Mouse (Mus musculus) intestine, embryonic 15.5 days (tissue): ENCODE measurements around the gene Hist2h2aa2. TPM values are rescaled to one million over a fixed set of nuclear protein-coding genes. Genes with fewer than 3 reads are reported as not detected.
A peak's percentile ranks its signal among the peaks of the same experiment; 100 is the strongest.
"Not testable (repeated sequence)": the region's sequence is repeated elsewhere in the genome, so short reads cannot be mapped to it uniquely, and the experiment has no call there.

ENCODE experiments used
- ATAC-seq: fragments of 200-750 bp; cut with Nextera tagmentation; 2 replicates; pipeline ENCODE4 v1.8.0; 2017; ENCODE audit warnings: moderate TSS enrichment, moderate library complexity
- H3K27ac ChIP-seq: fragments of 300-500 bp; sonication (generic); 2 replicates; pipeline ENCODE4 v1.5.1; 2015; ENCODE audit warnings: mild to moderate bottlenecking, inconsistent platforms
- H3K27me3 ChIP-seq: fragments of 300-500 bp; sonication (generic); replicated peaks from 2 replicates; pipeline ENCODE4 v1.6.1; 2015; ENCODE audit warnings: inconsistent platforms
- H3K36me3 ChIP-seq: fragments of 300-500 bp; sonication (generic); 2 replicates; pipeline ENCODE4 v1.6.1; 2015; ENCODE audit warnings: inconsistent platforms
- H3K4me1 ChIP-seq: fragments of 300-500 bp; sonication (generic); replicated peaks from 2 replicates; pipeline ENCODE4 v1.6.1; 2015; ENCODE audit warnings: inconsistent platforms
- H3K4me2 ChIP-seq: fragments of 300-500 bp; sonication (generic); replicated peaks from 2 replicates; pipeline ENCODE4 v1.6.1; 2015; ENCODE audit warnings: mild to moderate bottlenecking, inconsistent platforms
- H3K4me3 ChIP-seq: fragments of 300-500 bp; sonication (generic); replicated peaks from 2 replicates; pipeline ENCODE4 v1.5.1; 2015; ENCODE audit warnings: inconsistent platforms
- H3K9ac ChIP-seq: fragments of 300-500 bp; sonication (generic); 2 replicates; pipeline ENCODE4 v1.6.1; 2015; ENCODE audit warnings: inconsistent platforms
- H3K9me3 ChIP-seq: fragments of 300-500 bp; sonication (generic); 2 replicates; pipeline ENCODE4 v1.6.1; 2016; ENCODE audit warnings: inconsistent platforms
- WGBS: fragments of 180-500 bp; shearing (Covaris S2); methylation state at CpG from one replicate; pipeline ENCODE4 v1.1.7; 2015; 5-methylcytosine and 5-hydroxymethylcytosine counted together
- polyA plus RNA-seq: library from polyadenylated mRNA; unstranded; fragments of >200 nt; fragmentation: Nextera tagmentation; extraction: Ambion mirVana; gene quantifications from 2 replicates; pipeline ENCODE4 v1.2.1, GENCODE M21; 2015

Hist2h2aa2 gene
- polyA plus RNA-seq, 1 experiment from 2014 or later = 39.6 TPM

DNA sequence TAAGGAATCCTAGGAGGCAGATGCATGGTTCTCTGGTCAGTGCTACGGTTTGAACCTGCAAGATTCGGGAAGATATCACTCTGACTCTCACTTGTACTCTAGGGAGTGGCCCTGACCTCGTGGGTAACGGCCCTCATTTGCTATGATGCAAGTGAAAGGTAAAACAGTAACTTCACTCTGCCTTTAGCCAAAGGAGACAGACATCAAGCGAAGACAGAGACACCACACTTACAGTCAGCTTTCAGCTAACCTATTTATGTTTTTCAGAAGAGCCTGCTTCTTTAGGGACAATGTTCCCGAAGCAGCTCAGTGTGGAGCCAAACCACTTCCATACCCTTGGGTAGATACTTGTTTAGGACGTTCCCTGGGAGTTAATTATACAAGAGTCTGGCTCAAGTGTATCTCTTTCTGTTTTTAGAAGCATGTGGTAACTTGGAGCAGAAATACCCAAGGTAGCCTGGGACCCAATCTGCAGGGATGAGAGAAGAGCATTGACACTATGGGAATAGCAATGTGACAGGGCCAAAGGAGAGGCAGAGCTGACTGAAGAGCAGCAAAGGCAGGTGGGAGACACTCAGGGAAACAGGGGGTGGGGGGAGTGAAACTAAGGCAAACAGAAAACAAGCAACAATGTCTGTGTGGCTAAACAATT lies 4.0 kb upstream of the Hist2h2aa2 start:
- no peak for ATAC-seq
- H3K27ac ChIP-seq = peak overlapping the region; percentile 97
- 66% methylated on average over 7 of the region's 7 CpGs for WGBS
- peak overlapping the region; percentile 65 for H3K4me2 ChIP-seq
- no peaks in the 10 kb centered on the region for H3K27me3 ChIP-seq
- peak overlapping the region; percentile 74; the same call in 1 of the 2 replicates for H3K9ac ChIP-seq
- H3K36me3 ChIP-seq = no peaks in the 10 kb centered on the region
- no peaks in the 10 kb centered on the region for H3K9me3 ChIP-seq
- no peak overlapping the region for H3K4me3 ChIP-seq
- peaks cover 12% of the 10 kb centered on the region for H3K4me1 ChIP-seq

DNA sequence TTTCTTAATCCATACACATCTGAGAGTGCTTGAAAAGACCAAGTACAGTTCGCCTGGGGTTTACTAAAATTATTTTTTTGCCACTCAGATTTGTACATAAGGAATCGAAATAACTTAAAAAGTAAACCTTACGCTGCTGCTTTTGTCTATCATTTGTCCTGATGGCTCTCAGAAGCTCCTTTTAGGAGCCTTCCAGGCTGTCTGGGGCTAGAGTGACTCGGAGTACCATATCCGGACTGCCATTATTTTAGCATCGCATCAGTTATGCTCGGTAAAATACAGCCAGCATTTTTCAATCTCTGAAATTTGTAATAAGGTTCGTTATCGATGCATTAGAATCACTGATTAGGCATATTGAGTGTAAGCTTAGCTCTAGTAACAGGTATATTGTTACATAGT lies 722 bp upstream of the Hist2h2aa2 start:
- no peaks in the 10 kb centered on the region for H3K27me3 ChIP-seq
- H3K36me3 ChIP-seq = no peaks in the 10 kb centered on the region
- H3K27ac ChIP-seq = peak overlapping the region; percentile 67
- 73% methylated on average over 9 of the region's 9 CpGs for WGBS
- H3K4me1 ChIP-seq = peaks cover 20% of the 10 kb centered on the region
- no peak for ATAC-seq
- no peak overlapping the region for H3K9ac ChIP-seq
- no peaks in the 10 kb centered on the region for H3K9me3 ChIP-seq
- H3K4me3 ChIP-seq = no peak overlapping the region
- peak overlapping the region; percentile 46 for H3K4me2 ChIP-seq

DNA sequence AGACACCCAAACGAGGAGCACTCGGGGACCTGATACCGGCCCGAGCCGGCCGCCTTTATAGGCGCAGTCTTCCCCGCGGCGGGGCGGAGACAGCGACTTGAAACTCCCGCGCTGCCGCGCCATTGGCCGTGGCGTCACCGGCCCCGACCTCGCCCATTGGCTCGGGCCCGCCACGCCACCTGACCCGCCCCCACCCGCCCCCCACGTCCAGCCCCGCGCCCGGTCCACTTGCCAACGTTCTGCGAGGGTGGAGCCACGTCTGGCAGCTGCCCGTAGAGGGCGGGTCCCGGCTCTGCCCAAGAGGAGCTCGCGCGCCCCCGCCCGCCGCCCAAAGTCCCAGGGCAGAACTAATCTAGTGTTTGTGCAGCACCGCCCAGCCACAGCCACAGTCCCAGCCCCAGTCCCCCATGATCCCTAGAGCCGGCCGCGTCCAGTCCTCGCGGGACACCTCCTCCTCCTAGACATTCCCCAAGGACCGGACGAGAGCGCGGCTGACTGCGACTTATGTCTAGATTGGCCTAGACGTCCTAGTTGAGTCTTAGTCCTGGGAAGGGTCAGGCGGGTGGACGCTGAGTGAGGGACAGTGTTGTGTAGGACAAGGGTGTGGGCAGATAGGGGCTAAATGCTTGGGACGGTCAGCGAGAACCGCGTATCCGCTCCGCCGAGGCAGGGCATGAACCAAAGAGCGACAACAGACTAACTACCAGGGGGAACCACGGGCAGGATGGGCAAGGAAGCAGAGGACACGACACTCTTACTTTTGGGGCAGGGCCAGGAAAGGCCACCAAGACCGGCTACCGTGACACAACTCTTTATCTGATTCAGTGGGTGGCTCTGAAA lies 902 bp downstream of the Hist2h2aa2 start, which contains the start of gene Hist2h3c2:
TSS of gene Hist2h3c2 (minus strand) at position 174 of the 840 bp plus-strand sequence.
- peak; percentile 92 for ATAC-seq

DNA sequence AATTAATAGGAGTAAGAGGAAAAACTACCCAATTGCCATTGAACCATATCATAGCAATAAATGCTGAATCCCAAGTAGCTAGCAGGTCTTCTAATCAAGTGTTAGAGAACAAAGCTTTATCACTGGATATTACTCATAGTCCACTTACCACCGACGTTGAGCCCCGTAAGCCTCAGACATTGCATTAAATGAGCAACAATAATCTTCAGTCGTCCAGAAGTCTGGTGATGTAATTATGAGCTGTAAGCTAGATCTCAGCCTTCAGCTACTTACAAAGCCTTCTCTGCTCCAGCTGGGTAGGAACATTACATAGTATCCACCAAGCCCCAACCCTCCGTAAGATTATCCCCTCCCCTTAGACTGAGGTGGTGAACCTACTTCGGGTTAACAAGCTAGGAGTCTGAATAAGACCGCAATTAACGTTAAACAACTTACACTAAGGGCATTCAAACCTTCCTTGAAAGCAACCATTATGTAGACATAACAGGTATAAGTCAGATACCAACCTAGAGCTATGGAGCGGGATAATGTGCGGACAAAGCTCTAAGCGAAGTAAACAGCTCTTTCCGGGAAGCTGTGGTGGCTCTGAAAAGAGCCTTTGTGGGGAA lies 2.1 kb downstream of the Hist2h2aa2 start:
- H3K4me3 ChIP-seq = peak overlapping the region; percentile 33
- H3K4me2 ChIP-seq = peak overlapping the region; percentile 59
- peak overlapping the region; percentile 50 for H3K9ac ChIP-seq
- H3K27me3 ChIP-seq = no peaks in the 10 kb centered on the region
- ATAC-seq = no peak
- no peaks in the 10 kb centered on the region for H3K36me3 ChIP-seq
- peaks cover 11% of the 10 kb centered on the region for H3K4me1 ChIP-seq
- peak overlapping the region; percentile 67 for H3K27ac ChIP-seq
- WGBS = under 1% methylated on average over 12 of the region's 12 CpGs
- no peaks in the 10 kb centered on the region for H3K9me3 ChIP-seq

More for the DNA sequence above, 902 bp downstream of the Hist2h2aa2 start, which contains the start of gene Hist2h3c2:
- Histone ChIP-seq H3K9ac (peak within 1 kb of the TSS; percentile 50), H3K4me3 (peak within 1 kb of the TSS; percentile 33), H3K27ac (peak within 1 kb of the TSS; percentile 67), H3K4me2 (peak within 1 kb of the TSS; percentile 59), H3K4me1 (peaks cover 18% of the 10 kb centered on the region)
- H3K36me3 ChIP-seq, H3K27me3 ChIP-seq, H3K9me3 ChIP-seq: not testable (repeated sequence)
- under 1% methylated on average over 18 of the region's 68 CpGs for whole genome bisulfite sequencing

DNA sequence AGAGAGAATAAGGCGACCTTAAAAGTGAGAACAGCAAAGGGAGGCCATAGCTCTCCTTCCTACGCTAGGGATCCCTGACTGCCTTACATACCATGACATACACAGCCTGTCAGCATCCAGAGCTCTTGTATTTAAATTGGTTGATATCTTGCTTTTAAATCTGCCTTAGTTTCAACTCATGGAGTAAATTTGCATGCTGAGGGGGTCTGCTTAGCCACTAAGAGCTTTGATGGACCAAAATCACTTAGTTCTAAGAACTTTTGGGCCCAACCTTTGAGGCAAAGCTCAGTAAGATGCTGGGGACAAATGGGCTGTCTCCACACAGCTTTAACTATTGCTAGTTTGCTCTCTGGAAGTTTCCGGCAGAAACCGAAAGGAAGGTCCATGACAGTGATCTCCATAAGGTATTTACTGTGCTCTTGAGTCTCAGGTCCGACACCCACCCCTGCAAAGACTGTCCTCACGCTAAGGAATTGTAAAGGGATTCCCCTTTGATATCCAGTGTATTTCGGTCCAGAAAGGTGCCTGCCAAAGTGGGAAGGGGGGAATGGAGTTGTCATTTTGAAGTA lies 2.7 kb downstream of the Hist2h2aa2 start:
- Histone ChIP-seq H3K27ac (peak overlapping the region; percentile 67), H3K9ac (peak overlapping the region; percentile 50), H3K9me3 (no peaks in the 10 kb centered on the region), H3K4me3 (peak overlapping the region; percentile 33), H3K4me1 (peaks cover 11% of the 10 kb centered on the region), H3K4me2 (peak overlapping the region; percentile 59), H3K36me3 (no peaks in the 10 kb centered on the region), H3K27me3 (no peaks in the 10 kb centered on the region)
- 15% methylated on average over 7 of the region's 7 CpGs for WGBS
- no peak for ATAC-seq

DNA sequence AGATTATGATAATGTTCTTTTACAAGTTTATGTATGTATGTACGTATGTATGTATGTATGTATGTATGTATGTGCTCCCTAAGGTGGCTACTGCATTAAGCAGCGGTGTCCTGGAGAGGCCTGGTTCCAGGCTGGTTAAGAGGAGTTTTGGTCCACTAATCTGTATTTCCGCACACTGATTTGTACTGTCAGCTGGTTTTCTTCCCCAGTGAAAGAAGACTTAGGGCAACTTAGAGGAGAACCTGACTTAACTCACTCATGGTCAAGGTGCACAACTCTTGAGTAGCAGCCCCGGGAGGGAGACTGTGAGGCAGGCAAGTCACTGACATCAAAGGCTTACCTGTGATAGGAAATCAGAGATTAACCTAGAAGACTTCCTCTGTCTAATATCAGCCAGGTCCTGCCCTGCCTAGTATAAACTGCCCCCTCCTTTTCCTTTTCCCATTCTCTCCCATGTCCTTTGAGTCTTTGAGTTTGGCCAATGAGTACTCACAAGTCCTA lies 3.2 kb downstream of the Hist2h2aa2 start:
- H3K9ac ChIP-seq = peak overlapping the region; percentile 50
- no peak for ATAC-seq

DNA sequence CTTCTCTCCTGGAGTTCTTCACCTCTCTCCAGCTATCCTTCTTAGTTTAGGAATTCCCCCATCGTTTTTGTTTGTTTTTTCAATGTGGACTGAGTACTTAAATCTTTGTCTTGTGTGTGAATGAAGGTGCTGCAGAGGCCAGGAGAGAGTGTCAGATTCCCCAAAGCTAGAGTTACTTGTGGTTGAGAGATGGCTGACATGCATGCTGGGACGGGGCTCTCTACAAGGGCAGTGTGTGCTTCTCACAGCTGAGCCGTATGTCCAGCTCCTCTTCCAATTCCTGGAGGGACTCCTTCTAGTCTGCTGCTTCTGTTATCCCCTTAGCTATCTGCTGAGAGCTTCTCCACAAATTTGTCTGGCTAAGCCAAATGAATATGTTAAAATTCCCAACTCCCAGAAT lies 4.2 kb downstream of the Hist2h2aa2 start:
- no peak overlapping the region for H3K4me2 ChIP-seq
- H3K27ac ChIP-seq = no peak overlapping the region
- H3K27me3 ChIP-seq = no peaks in the 10 kb centered on the region
- H3K36me3 ChIP-seq = no peaks in the 10 kb centered on the region
- H3K4me3 ChIP-seq = no peak overlapping the region
- ATAC-seq = no peak
- no peak overlapping the region for H3K9ac ChIP-seq
- H3K9me3 ChIP-seq = no peaks in the 10 kb centered on the region
- 61% methylated on average over 3 of the region's 3 CpGs for WGBS
- peaks cover 11% of the 10 kb centered on the region for H3K4me1 ChIP-seq

More for the DNA sequence above, 3.2 kb downstream of the Hist2h2aa2 start:
- H3K4me2 ChIP-seq = peak overlapping the region; percentile 59
- 71% methylated on average over 4 of the region's 4 CpGs for WGBS
- peaks cover 11% of the 10 kb centered on the region for H3K4me1 ChIP-seq
- no peaks in the 10 kb centered on the region for H3K27me3 ChIP-seq
- no peaks in the 10 kb centered on the region for H3K9me3 ChIP-seq
- peak overlapping the region; percentile 33 for H3K4me3 ChIP-seq
- H3K36me3 ChIP-seq = no peaks in the 10 kb centered on the region
- H3K27ac ChIP-seq = peak overlapping the region; percentile 67

DNA sequence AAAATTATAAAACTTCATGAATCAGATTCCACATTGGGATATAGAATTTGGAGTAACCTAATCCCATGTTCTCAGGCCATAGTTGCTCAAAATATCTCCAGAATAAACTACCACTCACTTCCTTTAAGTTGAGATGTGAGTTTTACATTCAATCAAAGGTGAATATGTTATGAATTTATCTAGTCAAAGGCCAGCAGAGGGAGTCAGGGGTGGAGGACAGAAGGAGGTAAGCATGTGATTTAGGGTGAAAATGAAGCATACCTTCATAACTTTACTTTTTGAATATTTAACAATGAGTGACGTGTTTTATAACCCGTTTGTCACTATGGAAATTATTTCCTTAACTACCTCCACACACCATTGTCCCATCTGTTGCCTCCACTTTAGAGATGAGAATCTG lies 5.2 kb downstream of the Hist2h2aa2 start:
- ATAC-seq = no peak
- no peak overlapping the region for H3K4me3 ChIP-seq
- 89% methylated on average over 2 of the region's 2 CpGs for WGBS
- no peak overlapping the region for H3K9ac ChIP-seq
- no peak overlapping the region for H3K27ac ChIP-seq
- H3K36me3 ChIP-seq = no peaks in the 10 kb centered on the region
- no peaks in the 10 kb centered on the region for H3K9me3 ChIP-seq
- no peak overlapping the region for H3K4me2 ChIP-seq
- no peaks in the 10 kb centered on the region for H3K27me3 ChIP-seq
- H3K4me1 ChIP-seq = peaks cover 11% of the 10 kb centered on the region

DNA sequence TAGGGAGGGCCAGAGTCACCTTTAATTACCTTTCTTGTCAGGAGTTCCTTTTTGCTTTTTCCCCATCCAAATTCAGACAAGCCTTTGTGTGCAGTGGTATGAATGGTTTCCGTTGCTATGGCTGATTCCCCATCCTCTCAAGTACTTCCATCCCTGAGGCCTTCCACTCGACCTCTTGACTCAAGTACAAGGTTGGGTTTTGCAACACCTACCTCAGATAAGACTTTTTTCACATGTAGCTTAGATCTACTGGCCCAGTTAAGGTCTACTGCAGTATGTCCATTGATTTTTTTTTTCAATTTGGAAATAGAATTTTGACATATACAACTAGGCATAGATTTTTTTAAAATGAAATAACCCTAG lies 8.3 kb downstream of the Hist2h2aa2 start:
- H3K27ac ChIP-seq = no peak overlapping the region
- H3K27me3 ChIP-seq = no peaks in the 10 kb centered on the region
- no peaks in the 10 kb centered on the region for H3K36me3 ChIP-seq
- H3K4me1 ChIP-seq = peaks cover 1% of the 10 kb centered on the region
- WGBS = 57% methylated on average over 2 of the region's 2 CpGs
- H3K4me3 ChIP-seq = no peak overlapping the region
- no peaks in the 10 kb centered on the region for H3K9me3 ChIP-seq
- H3K4me2 ChIP-seq = no peak overlapping the region
- H3K9ac ChIP-seq = no peak overlapping the region
- ATAC-seq = no peak

DNA sequence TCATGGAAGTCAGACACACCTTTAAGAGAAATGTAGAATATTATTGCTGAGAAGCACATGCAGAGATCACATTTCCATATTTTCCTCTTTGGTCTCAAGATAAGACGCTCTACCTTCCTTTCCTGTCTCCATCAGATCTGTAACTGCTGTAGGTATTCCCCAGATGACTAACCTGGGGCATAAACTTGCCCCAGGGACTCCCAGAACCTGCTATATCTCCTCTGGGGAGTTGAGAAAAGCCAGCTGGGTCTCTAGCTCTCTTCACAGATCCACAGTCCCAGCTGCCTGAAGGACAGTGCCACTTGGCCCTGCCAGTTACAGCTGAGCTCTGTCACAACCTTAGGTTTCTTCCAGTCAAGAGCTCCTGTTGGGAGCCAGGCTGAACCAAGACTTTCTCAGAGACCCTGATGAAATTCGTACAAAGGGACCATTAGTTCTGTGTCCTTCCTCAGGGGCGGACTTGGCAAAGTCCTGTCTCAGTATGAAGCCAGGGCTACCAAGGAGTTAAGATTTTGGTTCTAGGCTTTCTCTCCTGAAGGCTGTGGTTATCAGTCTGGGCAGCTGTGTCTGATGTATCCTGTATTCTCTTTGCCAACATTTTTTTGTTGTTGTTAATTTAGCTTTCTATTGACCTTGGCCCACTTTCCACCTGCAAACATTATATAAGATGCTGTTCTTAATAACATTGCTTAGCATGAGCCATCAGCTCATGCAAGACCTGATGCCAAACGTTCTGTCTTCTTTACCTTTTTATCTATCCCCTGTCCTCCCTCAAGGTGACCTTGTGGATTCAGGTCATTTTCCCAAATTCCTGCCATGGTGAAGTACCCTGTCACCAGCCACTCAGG lies 8.9 kb downstream of the Hist2h2aa2 start:
- Histone ChIP-seq H3K27ac (no peak overlapping the region), H3K4me2 (no peak overlapping the region), H3K4me3 (no peak overlapping the region), H3K27me3 (no peaks in the 10 kb centered on the region), H3K9me3 (no peaks in the 10 kb centered on the region), H3K4me1 (no peaks in the 10 kb centered on the region), H3K36me3 (no peaks in the 10 kb centered on the region), H3K9ac (no peak overlapping the region)
- ATAC-seq = no peak
- WGBS = 78% methylated on average over 4 of the region's 4 CpGs

DNA sequence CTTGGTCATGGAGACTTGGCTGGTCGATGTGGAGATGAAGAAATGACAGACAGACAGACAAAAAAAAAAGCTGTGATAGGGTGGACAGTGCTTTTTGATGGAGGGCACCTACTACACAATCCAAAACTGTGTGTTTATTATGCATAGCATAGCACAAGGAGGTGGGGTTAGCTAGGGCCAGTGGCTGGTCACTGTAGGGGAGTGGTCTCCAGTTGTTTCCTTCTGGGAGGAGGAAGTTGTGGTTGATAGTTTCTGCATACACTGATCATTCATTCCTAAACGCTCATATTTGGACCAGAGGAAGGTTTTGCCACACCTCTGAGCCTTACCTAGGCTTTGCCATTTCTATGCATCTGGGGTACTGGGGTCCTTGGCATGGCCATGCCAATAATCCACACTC lies 9.7 kb downstream of the Hist2h2aa2 start:
- H3K4me1 ChIP-seq = no peaks in the 10 kb centered on the region
- 75% methylated on average over 2 of the region's 2 CpGs for WGBS

More for the DNA sequence above, 9.7 kb downstream of the Hist2h2aa2 start:
- Histone ChIP-seq H3K36me3 (no peaks in the 10 kb centered on the region), H3K9ac (no peak overlapping the region), H3K4me3 (no peak overlapping the region), H3K4me2 (no peak overlapping the region), H3K27ac (no peak overlapping the region), H3K27me3 (no peaks in the 10 kb centered on the region), H3K9me3 (no peaks in the 10 kb centered on the region)
- no peak for ATAC-seq
